Mouse (Mus musculus) fat pad, adult 2 months (tissue): ENCODE measurements around the gene Cbx3.

Experiments
- DNase-seq: peaks from one replicate; pipeline ENCODE4 v3.0.0-alpha.2; 2011; ENCODE audit warnings: low read depth, low spot score; ENCODE audit errors: extremely low read depth

Cbx3 gene

DNA sequence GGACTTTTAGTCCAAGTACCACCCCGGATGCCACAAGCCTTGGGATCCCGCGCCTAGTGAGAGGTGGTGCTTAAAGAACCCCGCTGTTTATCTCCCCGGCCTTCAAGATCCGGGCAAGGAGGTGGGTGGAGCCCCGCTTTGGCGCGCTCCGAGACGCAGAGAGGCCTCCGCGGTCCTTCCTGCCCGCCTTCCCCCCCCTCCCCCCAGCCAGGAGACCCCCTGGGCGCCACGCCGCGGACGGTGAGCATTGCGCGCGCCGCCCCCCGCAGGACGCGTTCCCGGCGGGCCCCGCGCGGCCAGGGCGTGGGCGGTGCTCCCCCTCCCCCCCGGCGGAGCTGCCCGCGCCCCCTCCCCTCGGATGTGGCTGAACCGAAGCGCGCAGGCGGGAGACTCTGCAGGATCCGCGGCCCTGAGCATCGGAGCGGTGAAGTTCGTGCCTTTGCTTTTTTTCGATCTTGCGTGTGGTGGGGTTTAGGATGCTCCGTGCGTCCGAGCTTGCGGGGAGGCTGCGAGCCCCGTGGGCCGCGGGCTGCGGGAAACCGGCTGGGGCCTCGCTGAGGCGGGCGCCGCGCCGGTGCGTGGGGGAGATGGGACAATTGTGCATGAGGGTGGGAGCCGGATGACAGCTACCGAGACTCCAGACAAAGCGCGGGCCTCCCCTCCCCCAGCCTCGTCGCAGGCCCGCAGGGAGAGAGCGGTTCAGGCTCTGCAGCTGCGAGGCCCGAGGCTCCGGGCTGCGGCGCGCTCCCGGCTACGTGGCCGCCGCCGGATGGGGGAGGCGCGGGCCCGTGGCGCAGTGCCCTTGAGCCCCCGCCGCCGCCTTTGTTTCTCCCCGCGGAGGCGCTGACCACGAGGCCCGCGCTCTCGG lies at the start of gene Cbx3:
Gene Cbx3, plus strand, starts transcription at position 50 of the 868 bp plus-strand sequence.
- DNase-seq, result no peak

DNA sequence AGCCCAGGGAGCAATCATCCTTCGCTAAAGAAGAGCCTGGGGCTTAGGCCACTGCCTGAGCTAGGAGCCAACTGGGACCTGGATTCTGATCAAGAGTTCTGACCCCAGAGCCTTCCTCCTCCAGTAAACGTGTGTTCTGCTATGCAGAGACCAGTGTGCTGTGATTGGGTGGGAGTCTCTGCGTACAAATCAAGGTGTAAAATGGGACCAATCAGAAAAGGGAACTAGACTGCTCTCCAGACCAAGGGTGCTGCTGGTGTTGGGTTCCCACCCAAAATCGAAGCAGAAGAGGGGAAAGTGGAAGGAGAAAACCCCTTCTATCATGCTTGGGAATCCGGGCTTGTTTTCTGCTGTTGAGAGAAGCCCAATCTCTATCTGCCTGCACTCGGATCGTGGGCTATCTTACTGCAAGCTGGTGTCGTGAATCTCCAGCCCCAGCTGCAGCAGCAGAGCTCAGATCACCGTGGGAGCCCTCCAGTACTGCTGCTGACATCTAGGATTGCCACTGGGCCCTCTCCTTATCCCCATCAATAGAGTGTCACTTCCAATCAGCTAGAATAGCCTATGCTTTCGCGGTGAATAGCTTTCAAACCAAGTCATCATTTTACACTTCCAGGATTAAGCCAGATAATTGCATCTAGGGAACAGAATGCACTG lies 46.6 kb upstream of the Cbx3 start:
- no peak for DNase-seq

DNA sequence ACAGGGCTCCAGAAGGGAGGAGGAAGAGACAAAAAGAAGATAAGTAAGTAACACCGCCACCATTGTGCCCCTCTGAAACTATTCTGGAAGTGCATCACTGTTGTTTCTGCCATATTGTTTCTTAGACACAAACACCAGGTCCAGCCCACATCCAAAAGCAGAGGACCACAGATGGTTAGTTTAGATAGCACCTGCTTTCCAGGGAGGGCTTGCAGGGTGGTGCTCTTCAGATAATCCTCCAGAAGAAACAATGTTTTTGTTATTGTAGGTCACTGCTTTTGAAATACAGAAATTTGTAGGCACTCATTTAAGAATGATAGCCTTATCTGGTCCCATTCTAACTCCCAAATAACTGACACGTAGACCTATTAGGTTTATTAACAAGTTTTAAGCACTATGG lies 45.6 kb upstream of the Cbx3 start:
- no peak for DNase-seq

DNA sequence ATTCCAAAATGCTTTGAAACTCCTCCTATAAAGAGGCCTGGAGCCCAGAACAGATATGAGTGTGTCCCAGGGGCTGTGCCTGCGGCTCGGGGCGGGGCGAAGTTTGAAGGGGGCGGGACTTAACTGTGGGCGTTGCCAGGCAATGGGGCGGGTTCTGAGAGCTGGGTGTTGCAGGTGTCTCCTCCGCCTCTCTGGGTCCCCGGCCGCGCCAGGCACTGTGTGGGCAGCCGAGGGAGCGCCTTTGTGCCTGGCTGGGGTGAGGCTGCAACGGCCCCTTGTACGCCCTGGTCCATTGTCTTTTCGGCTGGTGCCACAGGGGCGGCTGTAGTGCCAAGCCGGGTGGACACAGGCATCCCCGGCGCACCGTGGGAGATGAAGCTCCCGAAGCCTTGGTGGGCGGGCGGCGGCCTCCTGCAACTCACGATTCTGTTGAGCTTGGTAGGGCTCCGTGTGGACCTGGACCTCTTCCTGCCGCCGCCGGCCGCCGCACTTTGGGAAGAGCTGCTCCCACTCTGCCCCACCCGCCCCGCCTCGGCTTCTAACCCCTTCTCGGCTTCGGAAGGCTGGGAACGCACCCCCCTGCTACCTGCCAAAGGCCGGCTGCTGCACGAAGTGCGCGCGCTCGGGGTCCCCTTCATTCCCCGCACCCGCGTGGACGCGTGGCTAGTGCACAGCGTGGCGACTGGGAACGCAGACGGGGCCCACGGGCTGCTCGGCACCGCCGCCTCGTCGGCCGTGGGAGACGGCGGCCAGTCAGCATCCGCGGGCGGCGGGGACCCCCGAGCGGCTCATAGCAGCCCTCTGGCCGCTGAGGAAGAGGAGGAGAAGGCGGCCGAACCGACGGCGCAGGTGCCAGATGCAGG lies 37.4 kb upstream of the Cbx3 start, which contains the start of gene Nfe2l3:
Gene Nfe2l3, plus strand, starts transcription at position 136 of the 863 bp plus-strand sequence.
- no peak for DNase-seq

DNA sequence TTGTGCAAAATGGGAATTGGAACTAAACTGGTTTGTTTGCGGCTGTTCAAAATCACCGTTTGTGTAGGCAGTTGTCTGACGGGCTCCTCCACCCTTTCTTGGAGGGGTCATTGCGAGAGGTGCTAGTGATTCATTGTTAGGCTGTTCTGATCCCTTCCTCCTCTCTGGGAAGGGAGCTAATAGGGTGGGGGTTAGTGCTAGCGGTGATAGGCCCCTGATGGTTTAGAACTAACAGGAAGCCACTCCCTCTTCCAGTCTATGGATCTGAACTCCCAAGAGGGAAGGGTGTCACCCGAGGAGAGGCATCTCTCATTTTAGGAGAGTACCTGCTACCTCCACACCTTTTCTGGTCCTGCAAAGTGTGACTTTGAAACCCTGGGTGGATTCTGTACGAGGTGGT lies 35.9 kb upstream of the Cbx3 start:
- no peak for DNase-seq

DNA sequence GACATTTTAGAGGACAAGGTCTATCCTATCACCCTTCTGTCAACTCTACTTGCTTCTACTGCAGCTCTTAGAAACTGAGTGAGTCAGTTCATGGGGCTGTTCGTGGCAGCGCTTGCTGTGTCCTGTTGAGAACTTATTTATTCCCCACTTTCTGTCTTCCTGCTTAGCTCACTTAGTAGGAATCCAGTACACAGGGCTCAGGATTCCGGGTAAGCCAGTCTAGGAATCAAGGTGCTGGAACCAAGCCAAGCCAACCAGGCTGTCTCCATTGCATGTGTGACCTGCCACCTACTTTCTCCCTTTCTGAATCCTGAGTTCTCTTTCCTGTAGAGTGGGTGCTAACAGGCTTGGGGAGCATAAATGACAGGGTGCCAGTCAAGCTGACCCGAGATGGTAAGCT lies 32.5 kb upstream of the Cbx3 start:
- DNase-seq, result no peak

DNA sequence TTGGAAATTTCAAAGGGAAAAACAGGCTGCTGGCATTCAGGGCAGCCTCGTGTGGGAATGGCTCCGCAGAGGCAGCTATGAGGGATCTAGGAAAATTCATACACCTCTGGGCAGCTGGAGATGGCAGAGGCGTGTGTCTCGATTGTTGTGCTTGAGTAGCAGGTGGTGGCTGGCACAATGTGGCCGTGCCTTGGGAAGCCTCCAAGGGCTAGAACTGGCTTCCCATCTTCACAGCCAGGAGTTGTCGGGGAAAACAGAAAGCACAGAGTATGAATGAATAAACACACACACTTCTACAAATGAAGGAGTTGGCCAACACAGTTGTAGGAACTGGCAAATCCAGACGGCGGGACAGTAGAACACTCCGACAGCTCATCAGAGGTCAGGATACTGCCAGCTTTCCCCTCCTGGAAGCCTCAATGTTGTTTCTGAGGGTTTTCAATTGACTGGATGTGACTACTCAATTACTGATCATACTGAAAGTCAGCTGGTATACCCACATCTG lies 31.3 kb upstream of the Cbx3 start:
- DNase-seq, result no peak

DNA sequence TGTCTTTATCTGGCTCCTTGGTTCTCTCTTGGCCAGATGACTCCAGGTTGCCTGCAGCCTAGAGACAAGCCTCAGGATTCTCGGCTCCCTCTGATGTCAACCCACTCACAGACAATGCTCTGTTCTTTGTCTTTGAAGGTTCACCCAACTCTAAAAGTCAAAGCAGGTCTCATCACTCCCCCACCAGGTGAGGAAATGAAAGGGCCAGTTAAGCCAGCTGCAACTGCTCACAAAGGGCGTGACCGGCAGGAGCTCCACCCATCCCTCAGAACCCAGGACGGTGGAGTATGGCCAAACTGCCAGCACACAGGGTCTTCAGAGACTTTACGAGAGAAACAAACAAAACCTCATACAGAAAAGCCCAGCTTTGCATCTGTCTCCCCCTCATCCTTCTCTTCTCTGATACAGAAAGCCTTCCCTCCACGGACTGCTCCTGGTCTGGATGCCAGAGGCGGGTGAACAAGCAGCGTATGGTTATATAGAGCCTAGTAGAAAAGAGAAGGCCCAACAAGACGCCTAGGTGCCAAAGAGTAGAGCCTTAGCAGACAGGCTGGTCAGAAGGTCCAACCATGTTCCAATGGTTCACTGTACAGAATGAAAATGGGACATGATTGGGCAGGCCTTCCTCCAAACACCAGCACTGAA lies 27.8 kb upstream of the Cbx3 start:
- DNase-seq, result no peak

DNA sequence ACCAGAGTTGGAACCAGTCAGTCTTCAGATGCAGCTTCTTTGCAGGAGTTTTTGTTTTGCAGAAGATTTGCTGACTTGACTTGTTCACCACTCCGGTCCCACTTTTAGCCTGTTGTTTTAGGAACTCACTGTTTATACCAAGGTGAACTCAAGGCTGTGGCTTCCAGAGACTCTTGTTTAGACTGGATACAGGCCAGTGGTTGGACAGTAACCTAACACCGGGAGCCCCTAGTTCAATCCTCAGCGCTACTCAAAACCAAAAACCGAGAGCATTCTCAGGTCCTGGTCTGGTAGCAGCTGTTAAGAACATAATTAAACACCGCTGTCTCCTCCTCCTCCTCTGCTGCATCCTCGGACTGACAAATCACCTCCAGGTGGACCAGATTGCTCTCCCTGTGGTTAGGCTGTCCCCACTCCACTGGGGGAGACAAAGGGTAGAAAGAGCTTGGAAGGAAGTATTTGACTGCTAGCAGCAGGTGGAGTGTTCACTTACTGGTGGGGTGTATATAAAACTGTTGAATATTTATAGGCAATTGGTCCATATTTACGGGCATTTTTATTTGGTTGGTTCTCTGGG lies 17.1 kb upstream of the Cbx3 start:
- DNase-seq, result no peak

DNA sequence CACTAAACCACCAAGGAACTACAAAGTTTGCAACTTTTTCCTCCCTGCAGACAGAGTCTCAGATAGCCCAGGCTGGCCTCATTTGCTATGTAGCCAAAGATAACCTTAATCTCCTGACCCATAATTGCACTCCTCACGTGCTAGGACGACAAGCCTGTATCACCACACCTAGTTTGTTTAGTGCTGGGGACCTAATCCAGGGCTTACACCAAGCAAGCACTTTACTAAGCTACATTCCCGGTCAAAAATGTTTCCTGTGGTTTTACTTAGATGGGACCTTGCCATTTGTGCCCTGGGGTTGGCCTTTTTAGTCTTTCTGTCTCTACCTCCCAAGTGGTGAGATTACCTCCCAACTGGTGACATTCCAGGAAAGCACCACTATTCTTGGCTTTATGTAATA lies 15.2 kb upstream of the Cbx3 start:
- DNase-seq, result no peak

DNA sequence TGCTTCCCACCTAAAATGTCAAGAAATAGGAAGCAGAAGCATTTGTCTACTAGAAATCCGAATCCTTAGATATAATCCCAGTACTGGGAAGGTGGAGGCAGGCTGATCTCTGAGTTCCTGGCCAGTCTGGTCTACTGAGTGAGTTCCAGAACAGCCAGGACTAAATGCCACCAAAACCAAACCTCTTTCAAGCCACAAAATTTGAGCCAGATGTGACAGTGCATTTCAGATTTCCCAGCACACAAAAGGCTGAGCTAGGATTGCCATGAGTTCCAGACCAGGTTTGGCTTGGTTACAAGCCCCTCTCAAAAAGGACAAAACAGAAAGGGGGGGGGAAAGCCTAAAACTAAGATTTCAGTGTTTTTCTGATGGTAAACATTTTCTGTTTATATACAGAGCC lies 14.0 kb upstream of the Cbx3 start:
- DNase-seq, result no peak

DNA sequence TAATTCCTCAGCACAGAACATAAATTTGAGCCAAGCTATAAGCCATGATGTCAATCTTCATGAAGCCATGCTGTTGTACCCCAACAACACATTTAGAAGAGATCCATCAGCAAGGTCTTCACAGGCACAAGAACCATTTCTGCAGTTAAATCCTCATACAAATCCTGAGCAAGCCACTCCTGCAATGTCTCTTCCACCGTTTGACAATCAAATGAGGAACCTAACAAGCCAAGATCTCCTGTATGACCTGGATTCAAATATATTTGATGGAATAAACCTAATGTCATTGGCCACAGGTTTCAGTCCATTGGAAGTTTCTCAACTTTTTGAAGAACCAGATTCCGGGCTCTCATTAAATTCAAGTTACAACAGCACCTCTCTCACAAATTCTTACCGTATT lies 12.9 kb upstream of the Cbx3 start:
- DNase-seq, result no peak

DNA sequence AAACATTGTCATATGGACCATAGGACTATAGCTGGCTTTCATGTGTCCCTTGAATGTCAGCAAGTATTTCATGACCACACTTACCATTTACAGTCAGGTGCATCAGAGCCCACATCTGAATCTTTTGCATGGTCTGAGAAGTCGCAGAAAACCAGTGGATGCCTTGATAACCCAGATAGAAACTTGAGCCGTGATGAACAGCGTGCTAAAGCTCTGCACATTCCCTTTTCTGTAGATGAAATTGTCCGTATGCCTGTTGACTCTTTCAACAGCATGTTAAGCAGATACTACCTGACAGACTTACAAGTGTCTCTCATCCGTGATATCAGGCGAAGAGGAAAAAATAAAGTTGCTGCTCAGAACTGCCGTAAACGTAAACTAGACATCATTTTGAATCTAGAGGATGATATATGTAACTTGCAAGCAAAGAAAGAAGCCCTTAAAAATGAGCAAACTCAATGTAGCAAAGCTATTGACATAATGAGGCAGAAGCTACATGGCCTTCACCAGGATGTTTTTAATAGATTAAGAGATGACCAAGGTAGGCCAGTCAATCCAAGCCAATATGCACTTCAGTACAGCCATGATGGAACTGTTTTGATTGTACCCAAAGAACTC lies 12.3 kb upstream of the Cbx3 start:
- DNase-seq, result no peak

DNA sequence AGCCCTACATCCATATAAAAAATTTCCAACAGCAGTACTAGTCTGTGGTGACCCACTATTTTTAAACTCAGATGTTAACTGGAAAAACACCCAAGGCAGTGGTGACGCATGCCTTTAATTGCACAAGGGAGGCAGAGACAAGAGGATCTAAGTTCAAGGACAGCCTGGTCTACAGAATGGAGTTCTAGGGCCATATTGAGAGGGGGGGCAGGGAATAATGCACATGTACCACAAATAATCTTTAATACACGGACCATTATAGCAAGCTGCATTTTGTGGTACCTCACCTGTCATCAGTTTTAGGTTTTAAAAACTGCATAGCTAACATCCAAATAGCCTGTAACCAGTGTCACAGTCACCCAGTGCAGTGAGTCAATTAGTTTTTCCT lies 11.2 kb upstream of the Cbx3 start:
- DNase-seq, result no peak

DNA sequence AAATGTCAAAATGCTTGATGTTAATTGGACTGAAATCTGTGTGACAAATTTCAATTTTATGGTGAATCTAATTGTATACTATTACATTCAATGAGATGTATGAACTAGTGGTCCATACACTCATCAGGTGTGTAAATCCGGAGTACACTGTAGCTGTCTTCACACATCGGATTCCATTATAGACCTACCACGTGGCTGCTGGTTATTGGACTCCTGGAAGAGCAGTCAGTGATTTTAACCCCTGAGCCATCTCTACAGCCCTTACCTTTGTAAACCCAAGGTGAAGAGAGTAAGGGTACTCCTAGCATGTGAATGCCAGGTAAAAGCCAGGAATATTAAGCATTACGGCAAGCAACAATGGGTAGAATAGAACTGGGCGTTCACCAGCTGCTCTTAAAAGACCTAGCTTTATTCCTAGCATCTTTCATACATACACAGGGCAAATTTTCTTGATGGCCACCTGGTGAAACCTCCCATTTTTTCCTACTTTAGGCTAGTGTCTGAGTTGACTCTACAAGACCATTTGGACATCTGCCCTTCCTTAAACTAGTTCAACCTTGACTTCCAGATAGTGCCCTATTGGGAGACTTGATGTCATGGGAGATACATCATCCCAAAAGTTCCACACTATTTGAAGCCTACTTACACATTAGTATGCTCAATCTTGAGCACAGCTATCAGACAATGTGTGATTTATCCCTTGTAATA lies 10.7 kb upstream of the Cbx3 start:
- DNase-seq, result no peak

DNA sequence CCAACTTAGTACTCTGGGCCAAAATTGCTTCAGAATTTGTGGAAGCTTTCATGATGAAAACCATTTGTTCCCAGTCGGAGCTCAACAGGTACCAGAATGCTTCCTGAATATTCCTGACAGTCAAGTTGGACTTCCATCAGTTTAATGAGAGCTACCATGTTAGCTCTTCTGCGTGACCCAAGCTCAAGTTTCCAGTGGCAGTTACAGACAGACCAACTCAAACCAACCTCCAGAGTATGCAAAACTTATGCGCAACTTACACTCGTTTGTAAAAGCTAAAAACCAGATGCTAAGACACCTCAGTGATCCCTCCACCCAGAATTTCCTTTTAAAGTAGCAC lies 10.2 kb upstream of the Cbx3 start:
- no peak for DNase-seq

DNA sequence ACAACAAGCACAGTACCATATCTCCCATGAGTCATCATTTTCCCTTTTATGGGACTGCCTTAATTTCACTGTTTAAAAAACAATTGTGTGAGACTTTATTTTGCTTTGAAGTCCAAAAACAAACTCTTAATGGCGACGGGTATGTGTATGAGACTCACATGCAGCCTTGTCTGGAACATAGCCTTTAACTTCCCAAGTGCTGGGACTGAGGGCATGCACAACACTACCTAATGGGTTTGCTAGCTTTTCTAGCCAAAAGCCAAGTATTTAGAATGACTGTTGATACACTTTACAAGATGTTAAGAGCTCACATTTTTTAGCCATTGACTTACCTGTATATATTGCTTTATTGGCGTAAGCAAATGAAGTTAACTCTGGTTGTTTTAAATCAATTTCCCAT lies 9.8 kb upstream of the Cbx3 start:
- no peak for DNase-seq

DNA sequence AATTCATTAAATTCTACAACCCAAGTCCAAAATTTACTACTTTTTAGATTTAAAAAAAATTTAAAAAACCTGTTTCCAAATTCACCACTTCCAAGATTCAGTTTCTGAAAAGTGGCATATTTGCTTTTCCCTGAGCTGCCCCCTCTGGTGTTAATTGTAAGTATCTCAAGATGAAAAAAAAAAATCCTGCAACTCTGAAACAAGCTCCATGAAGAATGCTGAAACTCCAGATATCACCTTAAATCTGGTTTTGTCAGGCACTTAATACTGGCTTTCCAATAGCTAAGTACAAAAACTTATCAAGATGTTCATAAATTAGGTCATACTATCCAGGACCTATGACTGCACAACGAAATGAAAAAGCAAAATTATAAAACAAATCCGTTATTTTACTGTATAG lies 2.5 kb upstream of the Cbx3 start:
- no peak for DNase-seq

DNA sequence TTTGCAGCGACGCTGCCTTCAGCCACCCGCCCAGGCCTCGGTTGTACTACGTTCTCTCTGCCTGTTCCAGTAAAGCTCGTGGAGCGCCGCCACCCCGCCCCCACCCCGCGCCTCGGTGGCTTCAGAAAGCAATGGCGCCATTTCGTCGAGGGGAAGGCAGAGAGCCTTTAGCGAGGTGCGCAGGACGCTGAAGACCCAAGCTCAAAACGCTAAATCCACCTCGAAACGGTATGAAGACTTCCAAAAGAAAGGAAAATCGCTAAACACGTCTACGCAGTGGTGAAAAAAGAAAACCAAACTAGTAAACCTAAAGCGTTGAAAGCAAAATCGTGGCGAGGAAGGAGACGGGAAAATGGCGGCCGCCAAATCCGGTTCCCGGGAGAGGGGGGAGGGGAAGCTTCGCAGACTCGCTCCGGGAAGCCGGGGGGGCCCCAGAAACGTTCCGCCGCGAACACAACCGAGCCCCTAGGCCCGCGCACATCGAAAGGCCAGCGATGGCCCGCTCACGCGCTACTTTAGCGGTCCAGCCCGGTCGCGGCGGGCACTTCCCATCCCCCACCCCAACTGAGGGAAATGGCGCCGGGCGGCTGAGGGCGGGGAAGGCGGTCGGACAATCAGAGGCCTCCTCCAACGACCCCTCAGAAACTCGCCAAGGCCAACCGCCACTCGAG lies 1.1 kb upstream of the Cbx3 start:
- DNase-seq, result no peak
